In genomic region chr2:119542106-119542505, GRCm38 (mm10) we compare ENCODE assay signal across 7 mouse cellular contexts. TPM values are rescaled to one million over a fixed set of nuclear protein-coding genes. Genes with fewer than 3 reads are reported as not detected.
A peak's percentile ranks its signal among the peaks of the same experiment; 100 is the strongest.
DNase-seq lines count a peak whose midpoint lies in the region; ATAC-seq lines count a peak whose summit lies in the region.

No protein-coding gene starts in this region.

- H3K4me3 ChIP-seq in midbrain, embryonic 10.5 days, result no peak overlapping the region
- H3K4me3 ChIP-seq in midbrain, embryonic 11.5 days (ENCODE audit: low read depth, low read length), result no peak overlapping the region
- H3K4me3 ChIP-seq in embryonic facial prominence, embryonic 10.5 days, result no peak overlapping the region

- DNase-seq in midbrain, embryonic 10.5 days (ENCODE audit: low spot score), result peak; percentile 28
- DNase-seq in midbrain, embryonic 11.5 days (ENCODE audit: low spot score, missing footprints), result no peak
- DNase-seq in adipocyte (ENCODE audit: low spot score), result peak; percentile 75
- peak; percentile 52 for DNase-seq in embryonic facial prominence, embryonic 10.5 days (ENCODE audit: low spot score)
- DNase-seq in layer of hippocampus, adult 18-20 months (ENCODE audit: low spot score in 2 of 2), result peak; percentile 14 to 71
- DNase-seq in lung, postnatal 4 days, result peak; percentile 51 to 79
- peak; percentile 61 to 78 for DNase-seq in spleen, postnatal 4 days (ENCODE audit: low spot score in 2 of 2)

- no peaks in the 10 kb centered on the region for H3K9me3 ChIP-seq in midbrain, embryonic 10.5 days (replicated peaks)
- H3K9me3 ChIP-seq in midbrain, embryonic 11.5 days (ENCODE audit: control insufficient read depth, low read length), result no peaks in the 10 kb centered on the region
- no peaks in the 10 kb centered on the region for H3K9me3 ChIP-seq in embryonic facial prominence, embryonic 10.5 days

- no peak overlapping the region for H3K9ac ChIP-seq in midbrain, embryonic 11.5 days (ENCODE audit: low read length)

- H3K27me3 ChIP-seq in midbrain, embryonic 10.5 days (ENCODE audit: low read depth, poor library complexity, severe bottlenecking), result no peaks in the 10 kb centered on the region
- H3K27me3 ChIP-seq in midbrain, embryonic 11.5 days (ENCODE audit: control insufficient read depth, insufficient read depth, low read length), result no peaks in the 10 kb centered on the region; the same call in 1 of the 2 replicates
- H3K27me3 ChIP-seq in embryonic facial prominence, embryonic 10.5 days (replicated peaks; ENCODE audit: low read depth, poor library complexity, severe bottlenecking), result no peaks in the 10 kb centered on the region

- WGBS in midbrain, embryonic 10.5 days, result 38% methylated on average over 1 of the region's 1 CpGs
- 34% methylated on average over 1 of the region's 1 CpGs for WGBS in midbrain, embryonic 11.5 days
- WGBS in embryonic facial prominence, embryonic 10.5 days, result 35% methylated on average over 1 of the region's 1 CpGs

- no peaks in the 10 kb centered on the region for H3K36me3 ChIP-seq in midbrain, embryonic 10.5 days
- H3K36me3 ChIP-seq in midbrain, embryonic 11.5 days (ENCODE audit: control insufficient read depth, insufficient read depth, low read length), result no peaks in the 10 kb centered on the region
- H3K36me3 ChIP-seq in embryonic facial prominence, embryonic 10.5 days (replicated peaks), result no peaks in the 10 kb centered on the region

- no peak overlapping the region for H3K4me2 ChIP-seq in midbrain, embryonic 11.5 days

- no peak overlapping the region for H3K27ac ChIP-seq in midbrain, embryonic 10.5 days (replicated peaks)
- H3K27ac ChIP-seq in midbrain, embryonic 11.5 days (ENCODE audit: low read depth, low read length), result no peak overlapping the region
- no peak overlapping the region for H3K27ac ChIP-seq in embryonic facial prominence, embryonic 10.5 days (replicated peaks)

- ATAC-seq in midbrain, embryonic 11.5 days (ENCODE audit: low FRiP score), result no peak

- H3K4me1 ChIP-seq in midbrain, embryonic 10.5 days, result peaks cover 4% of the 10 kb centered on the region; the same call in 1 of the 2 replicates
- H3K4me1 ChIP-seq in midbrain, embryonic 11.5 days (ENCODE audit: control insufficient read depth, insufficient read depth, low read length), result no peaks in the 10 kb centered on the region
- H3K4me1 ChIP-seq in embryonic facial prominence, embryonic 10.5 days, result peaks cover 5% of the 10 kb centered on the region

RNA-seq across cellular contexts. Expression of gene Exd1, which starts 5.3 kb away (rescaled TPM):
- 0.39 and 0.62 TPM in 2 replicates for polyA plus RNA-seq in midbrain, embryonic 10.5 days (2016; fragmentation: Nextera tagmentation; extraction: Ambion mirVana)
- 0.20 and 0.69 TPM in 2 replicates for polyA plus RNA-seq in midbrain, embryonic 11.5 days (2014; fragmentation: Nextera tagmentation; extraction: Ambion mirVana)
- polyA plus RNA-seq in embryonic facial prominence, embryonic 10.5 days (2016; fragmentation: Nextera tagmentation; extraction: Ambion mirVana), result 0.65 and 0.68 TPM in 2 replicates
- total RNA-seq in layer of hippocampus, adult 18-20 months (2021), result under 1 TPM; 0.64 to 0.76 TPM

RNA-seq across cellular contexts. Expression of gene Chp1, which starts 5.4 kb away (rescaled TPM):
- 46.3 and 50.8 TPM in 2 replicates for polyA plus RNA-seq in midbrain, embryonic 10.5 days (2016; fragmentation: Nextera tagmentation; extraction: Ambion mirVana)
- 56.2 and 61.4 TPM in 2 replicates for polyA plus RNA-seq in midbrain, embryonic 11.5 days (2014; fragmentation: Nextera tagmentation; extraction: Ambion mirVana)
- polyA plus RNA-seq in embryonic facial prominence, embryonic 10.5 days (2016; fragmentation: Nextera tagmentation; extraction: Ambion mirVana), result 53.3 and 53.6 TPM in 2 replicates
- 100 to 1,000 TPM; 154 to 166 TPM for total RNA-seq in layer of hippocampus, adult 18-20 months (2021)
